Mouse (Mus musculus) fibroblast of lung, adult 2 months (primary cell): Measurements from ENCODE around the gene Pla2g5.
A peak's percentile ranks its signal among the peaks of the same experiment; 100 is the strongest.

ENCODE experiments used
- DNase-seq: peaks from one replicate; pipeline ENCODE4 v3.0.0-alpha.2; 2011; ENCODE audit warnings: low read depth

Gene Pla2g5

DNA sequence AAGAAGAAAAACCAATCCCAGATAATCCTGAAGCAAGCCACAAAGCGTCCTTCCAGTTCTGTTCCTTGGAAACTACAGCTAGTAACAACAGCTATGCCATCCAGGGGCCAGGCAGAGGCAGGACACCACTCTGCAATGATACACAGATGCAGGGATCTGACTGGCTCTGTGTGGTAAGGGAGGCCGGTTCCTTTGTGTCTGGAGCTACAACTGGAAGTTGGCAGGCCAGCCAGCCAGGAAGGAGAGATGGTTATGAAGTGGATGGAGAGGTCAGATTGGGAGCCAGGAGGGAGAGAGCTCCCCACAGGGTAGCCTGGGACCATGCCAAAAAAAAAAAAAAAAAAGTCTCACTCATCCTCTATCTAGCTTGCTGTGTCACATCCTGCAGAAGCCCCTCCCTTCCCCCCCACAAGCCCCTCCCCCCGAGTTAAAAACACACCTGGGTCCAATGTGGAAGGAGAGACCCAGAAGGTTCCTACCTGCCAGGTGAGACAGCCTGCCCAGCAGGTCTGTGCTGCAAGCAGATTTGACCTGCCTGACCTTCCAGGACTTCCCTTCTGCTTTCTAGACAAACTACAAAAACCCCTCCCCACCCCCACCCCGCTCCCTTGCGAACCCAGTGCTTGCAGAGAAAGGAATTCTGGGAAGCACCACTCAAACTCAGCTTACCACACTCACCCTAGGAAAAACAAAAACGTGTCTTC lies 66.6 kb downstream of the Pla2g5 start:
- DNase-seq: no peak

- no peak for DNase-seq
Measured at GRCm38 (mm10) chr4:138794344-138794743, 68.9 kb downstream of the Pla2g5 start.

GRCm38 (mm10) chr4:138793276-138793675 lies 70.0 kb downstream of the Pla2g5 start:
- no peak for DNase-seq

- peak; percentile 51 for DNase-seq
Measured at GRCm38 (mm10) chr4:138792599-138792998, 70.7 kb downstream of the Pla2g5 start.

DNA sequence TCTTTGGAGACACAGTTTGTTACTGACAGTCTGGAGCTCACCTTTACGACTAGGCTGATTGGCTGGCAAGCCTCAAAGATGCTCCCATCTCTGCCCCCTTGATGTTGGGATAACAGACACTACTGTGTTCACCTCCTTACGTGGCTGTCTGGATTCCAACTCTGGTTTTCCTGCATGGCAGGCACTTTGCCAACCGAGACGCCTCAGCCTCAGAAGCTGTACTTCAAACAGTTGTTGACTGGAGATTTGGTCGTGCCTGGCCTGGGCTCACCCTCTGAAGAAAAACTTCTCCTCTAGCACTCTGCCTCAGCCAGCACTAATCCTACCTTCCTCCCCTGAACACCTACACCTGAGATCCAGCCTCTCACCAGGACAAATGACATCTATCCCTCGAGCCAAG lies 71.8 kb downstream of the Pla2g5 start:
- DNase-seq: no peak

DNA sequence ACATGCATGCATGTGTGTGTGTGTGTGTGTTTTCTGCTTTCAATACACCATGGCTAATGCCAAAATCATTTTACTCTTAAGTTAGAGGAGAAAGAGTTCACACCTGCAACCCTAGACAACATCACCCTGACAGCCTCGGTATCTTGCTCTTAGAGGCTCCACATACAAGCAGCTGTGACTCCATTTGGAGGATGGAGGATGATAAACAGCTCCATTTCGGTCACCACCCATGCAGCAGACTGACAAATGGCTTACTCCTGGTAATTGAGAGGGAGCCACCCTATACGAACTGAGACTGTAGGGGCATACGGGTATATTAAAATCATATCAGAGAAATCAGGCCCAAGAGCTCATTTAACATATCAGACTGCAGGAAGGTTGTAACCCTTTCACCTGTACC lies 74.9 kb downstream of the Pla2g5 start:
- no peak for DNase-seq

- no peak for DNase-seq
Measured at GRCm38 (mm10) chr4:138786141-138786540, 77.1 kb downstream of the Pla2g5 start.

DNA sequence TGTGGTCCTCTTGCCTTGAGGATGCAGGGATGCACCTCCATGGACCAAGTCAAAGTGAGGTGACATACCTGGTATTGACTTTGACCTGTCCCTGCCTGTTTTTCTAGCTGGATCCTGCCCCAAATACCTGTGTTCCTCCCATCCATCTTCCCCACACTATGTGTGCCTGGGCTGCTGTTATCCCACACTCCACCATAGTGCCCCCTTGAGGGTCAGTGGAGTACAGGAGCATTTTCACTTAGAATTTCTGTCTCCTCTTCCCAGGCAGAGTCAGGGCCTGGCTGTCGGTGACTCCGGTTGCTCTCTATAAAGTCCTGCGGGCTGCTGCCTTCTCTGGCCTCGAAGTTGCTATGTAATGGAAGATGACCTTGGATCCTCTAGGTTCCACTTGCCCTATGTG lies 77.6 kb downstream of the Pla2g5 start:
- no peak for DNase-seq

- DNase-seq: peak; percentile 71
Measured at GRCm38 (mm10) chr4:138782098-138782497, 81.2 kb downstream of the Pla2g5 start.

GRCm38 (mm10) chr4:138780300-138780699 lies 83.0 kb downstream of the Pla2g5 start:
- DNase-seq: no peak

GRCm38 (mm10) chr4:138777417-138778407 lies 85.6 kb downstream of the Pla2g5 start:
- DNase-seq: no peak

DNA sequence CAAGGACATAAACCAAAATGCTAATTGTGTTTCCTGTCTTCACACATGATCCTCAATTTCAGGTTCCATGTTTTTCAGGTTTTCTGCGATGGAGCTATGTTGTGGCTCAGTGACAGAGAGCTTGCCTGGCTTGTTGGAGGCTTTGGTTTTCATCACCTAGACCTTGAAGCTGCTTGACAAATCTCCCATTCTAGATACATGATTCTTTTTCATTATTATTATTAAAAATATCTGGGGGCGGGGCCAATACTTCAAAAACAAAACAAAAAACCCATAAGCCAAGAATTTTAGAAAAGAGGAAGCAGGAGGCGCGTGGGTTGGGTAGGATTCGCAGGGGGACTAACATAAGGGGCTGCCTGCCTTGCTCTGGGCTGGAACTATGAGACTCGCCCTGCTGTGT lies 87.8 kb downstream of the Pla2g5 start, which contains the start of gene Pla2g2d:
Pla2g2d (plus strand) TSS at position 301 of the 400 bp plus-strand sequence.
- DNase-seq: no peak

DNA sequence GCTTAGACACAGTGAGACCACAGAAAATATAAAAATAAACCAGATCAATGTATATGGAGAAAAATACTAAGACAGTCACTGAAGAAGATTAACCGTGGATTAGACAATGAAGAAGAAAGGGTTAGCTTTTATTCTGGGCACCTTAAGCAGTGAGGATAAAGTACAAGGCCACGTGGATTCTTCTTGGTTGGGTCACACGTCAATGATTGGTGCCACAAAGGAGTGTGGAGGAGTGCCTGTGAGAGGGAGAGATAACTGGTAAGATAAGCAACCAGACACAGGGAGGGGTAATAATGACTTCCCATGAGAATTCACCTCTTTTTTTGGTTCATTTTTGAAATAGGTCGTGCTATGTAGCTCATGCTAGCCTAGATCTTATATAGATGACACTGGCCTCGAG lies 90.9 kb downstream of the Pla2g5 start:
- no peak for DNase-seq

DNA sequence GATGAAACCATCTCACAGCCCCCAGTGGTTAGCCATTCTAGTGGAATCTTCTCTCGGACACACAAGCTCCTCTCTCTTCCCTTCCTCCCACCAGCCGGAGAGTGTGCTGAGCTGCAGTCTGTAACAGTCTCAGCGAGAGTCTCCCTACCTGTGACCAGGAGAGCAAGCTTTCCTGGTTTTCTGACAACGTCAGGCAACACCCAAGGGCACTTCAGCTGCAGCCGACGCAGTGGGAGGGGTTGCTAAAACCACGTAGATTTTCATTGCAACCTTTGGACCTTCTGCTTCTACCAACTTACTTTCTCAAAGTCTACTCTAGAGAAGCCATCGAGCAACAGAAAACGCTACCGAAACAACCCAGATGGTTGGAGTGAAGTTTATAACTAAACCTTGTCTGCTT lies 91.3 kb downstream of the Pla2g5 start:
- no peak for DNase-seq

DNA sequence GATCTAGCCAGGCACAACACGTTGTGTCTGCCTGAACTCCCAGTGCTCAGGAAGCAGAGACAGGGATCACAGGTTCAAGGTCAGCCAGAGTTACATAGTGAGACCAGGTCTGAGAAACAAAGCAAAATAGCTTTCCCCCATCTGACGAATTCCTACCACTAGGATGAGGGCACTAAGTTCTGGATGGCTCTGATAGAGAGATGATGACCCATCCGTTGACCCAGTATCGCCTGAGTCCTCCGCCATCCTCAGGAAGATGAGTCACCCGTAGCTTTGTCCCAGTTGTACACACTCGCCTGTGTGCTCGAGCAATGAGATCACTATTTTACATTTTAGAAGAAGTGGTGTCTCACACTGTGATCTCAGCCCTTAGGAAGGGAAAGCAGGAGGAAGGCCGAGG lies 101.0 kb downstream of the Pla2g5 start:
- DNase-seq: no peak

DNA sequence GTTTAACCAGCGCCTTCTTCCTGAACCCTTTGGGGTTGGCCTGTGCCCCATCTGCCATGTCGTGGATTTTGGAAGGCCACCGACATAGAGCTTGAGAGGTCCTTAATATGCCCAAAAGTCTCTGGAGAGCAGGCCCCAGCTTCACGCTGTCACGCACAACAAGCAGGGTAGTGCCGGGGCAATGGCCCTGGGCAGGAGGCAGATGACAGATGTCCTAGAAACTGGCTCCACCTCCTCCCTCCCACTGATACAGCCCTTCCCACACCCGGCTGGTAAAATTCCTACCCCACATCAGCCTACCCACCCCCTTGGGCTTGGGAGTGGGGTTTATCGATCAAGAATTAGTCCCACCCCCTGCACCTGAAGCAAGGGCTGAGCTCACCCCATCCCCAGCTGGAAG lies 105.9 kb downstream of the Pla2g5 start, which contains the start of gene Pla2g2f:
Pla2g2f (minus strand) TSS at position 211 of the 400 bp plus-strand sequence.
- DNase-seq: no peak

- DNase-seq: no peak
Measured at GRCm38 (mm10) chr4:138755983-138756382, 107.3 kb downstream of the Pla2g5 start.

- no peak for DNase-seq
Measured at GRCm38 (mm10) chr4:138755439-138755838, 107.8 kb downstream of the Pla2g5 start.

DNA sequence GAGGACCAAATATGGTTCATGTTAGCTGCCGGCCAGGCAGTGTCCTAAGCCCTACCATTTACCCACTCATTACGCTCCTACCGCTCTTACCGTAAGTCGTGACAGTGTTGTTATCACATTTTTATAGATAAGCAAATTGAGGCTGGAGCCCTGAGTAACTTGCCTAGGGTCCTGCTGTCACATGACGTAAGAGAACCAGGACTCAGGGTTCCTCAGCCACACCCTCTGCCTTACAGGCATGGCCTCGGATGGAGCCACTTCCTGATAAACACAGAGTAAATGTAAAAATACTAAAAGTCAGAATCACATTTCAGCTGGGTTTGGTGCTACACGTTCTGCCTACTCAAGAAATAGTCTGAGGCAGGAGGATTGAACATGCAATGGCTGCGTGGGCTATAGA lies 108.8 kb downstream of the Pla2g5 start:
- no peak for DNase-seq

GRCm38 (mm10) chr4:138753608-138754007 lies 109.7 kb downstream of the Pla2g5 start:
- DNase-seq: no peak

DNA sequence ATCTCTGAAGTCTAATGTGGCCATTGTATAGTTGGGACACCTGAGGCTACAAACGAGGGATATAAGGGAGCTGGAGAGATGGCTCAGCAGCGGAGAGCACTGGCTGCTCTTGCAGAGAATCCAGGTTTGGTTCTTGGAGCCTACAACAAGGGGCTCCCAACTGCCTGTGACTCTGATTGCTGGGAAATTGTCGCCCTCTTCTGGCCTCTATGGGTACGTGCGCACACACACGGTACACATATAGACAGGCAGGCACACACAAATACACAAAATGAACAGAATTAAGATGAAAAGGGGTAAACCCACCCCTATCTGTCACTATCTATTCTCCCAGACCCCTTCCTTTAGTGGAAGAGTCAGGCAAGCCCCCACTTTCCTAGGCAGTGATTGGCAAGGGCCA lies 110.7 kb downstream of the Pla2g5 start:
- DNase-seq: no peak
